Mouse (Mus musculus) ES-Bruce4 (cell line): ENCODE data around the gene Olfr870.

Experiments
- CTCF ChIP-seq: IDR thresholded peaks from one replicate; pipeline ENCODE4 v1.8.1; 2011; ENCODE audit warnings: low read depth, low read length
- POLR2A ChIP-seq: IDR thresholded peaks from one replicate; pipeline ENCODE4 v1.8.1; 2011; ENCODE audit warnings: low read length; ENCODE audit not compliant: insufficient read depth

DNA sequence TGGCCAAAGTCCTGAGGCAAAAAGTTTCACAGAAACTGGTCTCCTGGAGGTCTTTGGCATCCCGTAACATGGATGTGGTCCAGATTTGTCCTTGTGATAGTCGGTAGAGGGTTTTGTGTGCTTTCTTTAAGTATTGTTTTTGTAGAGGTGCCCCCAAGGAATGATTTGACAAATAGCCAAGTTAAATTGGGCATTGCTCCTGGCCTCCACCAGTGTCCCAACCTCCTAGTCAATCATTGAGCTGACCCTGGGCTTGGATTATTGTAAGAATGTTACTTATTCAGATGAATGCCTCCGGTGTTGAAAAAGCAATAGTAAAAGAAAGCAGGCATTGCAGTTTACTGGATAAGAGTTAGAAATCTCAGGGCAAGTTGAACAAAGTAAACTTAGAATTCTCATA lies 24.2 kb downstream of the Olfr870 start:
- no peak for TF ChIP-seq CTCF
- TF ChIP-seq POLR2A, result no peak
